Mouse (Mus musculus) cerebellum, adult (tissue): ENCODE results near the gene Tnfrsf14.

Experiments used
- ATAC-seq: cut with Nextera tagmentation; 2 replicates; pipeline ENCODE4 v1.9.2; 2017; ENCODE audit warnings: mild to moderate bottlenecking, moderate library complexity, mixed read lengths; ENCODE audit not compliant: insufficient number of reproducible peaks, low FRiP score, low TSS enrichment

Gene Tnfrsf14

DNA sequence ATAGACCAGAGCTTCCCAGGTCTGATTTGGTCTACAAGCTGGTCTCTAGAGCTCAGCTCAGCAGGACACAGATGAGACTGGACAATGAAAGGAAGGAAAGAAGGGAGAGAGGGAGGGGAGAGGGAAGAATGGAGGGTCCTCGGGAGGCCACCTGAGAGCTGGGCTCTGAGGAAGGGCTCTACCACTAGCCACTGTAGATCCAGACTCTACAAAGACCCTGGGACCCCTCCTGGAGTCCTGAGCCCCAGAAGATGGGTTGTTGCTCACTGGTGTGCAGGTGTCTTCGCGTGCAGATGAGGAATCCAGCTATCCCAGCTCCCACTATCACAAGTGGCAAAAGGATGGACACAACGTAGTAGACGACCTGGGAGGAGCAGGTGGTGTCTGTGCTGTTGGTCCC is 5.4 kb downstream of the Tnfrsf14 start:
- ATAC-seq: no peak

DNA sequence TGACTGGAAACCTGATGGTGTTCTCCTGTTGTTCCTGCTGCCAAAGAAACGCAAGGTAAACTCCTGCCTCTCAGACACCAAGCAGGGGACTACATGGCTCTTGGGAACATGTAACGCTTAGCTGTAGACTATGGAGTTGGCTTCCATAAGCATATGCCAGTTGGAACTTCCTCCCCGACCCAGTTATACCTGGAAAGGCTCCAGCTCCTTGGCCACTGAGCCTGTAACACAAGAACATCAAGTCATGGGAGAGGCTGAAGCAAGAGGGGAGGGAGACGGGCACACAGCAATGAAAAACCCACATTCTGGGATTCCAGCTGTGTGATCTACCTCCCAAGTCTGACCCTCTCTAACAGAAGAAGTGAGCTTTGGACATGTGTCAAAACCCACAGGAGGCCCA is 6.1 kb downstream of the Tnfrsf14 start:
- no peak; the same call in 1 of the 2 replicates for ATAC-seq

DNA sequence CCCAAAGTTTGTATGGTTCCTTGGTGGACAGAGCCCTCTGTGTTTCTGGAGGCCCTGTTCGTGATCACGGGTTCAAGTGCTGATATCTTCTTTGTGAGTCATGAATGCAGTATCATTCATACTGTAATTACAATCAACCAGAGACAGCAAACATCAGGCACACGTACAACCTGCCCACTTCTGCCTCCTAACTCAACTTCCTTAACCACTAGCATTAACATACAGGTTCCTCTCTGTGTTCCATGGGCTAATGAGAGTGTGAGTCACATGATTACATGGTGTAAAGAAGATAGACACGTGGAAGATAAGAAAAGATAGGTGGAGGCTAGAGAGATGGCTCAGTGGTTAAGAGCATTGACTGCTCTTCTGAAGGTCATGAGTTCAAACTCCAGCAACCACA is 11.7 kb downstream of the Tnfrsf14 start:
- no peak for ATAC-seq

DNA sequence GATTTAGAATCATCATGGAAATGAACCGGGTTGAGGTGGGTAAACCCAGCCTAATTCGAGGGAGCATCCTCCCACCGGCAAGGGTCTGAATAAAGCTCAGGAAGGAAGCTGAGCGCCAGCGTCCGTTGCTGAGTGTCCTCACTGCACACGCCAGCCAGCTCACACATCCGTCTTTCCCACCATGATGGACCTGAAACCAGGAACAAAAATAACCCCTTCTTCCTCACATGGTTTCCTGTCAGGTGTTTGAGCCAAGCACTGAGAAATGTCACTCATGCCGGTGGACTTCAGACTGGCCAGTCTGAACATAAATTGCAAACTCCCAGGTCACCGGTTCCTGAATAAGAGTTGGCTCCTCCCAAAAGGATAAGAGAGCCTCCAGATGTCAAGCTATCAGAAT is 13.1 kb downstream of the Tnfrsf14 start:
- no peak for ATAC-seq

DNA sequence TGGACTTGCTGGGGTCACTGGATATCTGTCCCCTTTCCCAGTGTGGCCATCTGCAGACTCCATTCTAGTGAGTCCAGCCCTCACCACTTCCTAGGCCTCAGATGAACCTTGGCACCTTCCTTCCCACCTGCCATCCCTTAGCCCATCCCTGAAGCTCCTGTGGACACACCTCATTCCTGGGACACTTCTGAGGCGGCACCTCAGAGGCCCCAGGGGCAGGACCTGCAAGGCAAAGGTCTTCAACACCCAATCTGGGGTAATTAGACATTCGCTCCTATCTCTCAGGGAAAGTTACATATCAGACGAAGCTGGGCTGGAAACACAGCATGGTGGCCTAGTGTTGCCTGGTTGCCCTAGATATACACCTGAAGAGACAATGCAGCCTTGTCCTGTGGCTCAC is 13.7 kb downstream of the Tnfrsf14 start:
- ATAC-seq: no peak

DNA sequence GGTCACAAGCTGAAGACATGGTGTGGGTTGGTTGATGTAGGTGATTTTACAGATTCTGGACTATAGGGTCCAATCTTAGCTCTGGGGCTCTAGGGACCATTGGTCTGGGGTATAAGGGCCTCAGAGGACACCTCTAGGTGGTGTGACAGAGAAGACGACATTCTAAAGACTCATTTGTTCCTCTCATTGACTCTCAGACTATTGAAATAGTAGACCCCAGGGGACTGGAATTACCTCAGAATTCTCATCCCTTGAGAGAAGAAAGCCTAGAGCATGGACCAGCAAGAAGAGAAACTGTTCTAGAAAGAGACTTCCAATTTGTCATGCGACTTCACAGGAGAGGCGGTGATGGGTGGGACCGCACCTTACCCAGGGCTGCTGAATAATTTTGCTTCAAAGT is 14.1 kb downstream of the Tnfrsf14 start:
- no peak for ATAC-seq

DNA sequence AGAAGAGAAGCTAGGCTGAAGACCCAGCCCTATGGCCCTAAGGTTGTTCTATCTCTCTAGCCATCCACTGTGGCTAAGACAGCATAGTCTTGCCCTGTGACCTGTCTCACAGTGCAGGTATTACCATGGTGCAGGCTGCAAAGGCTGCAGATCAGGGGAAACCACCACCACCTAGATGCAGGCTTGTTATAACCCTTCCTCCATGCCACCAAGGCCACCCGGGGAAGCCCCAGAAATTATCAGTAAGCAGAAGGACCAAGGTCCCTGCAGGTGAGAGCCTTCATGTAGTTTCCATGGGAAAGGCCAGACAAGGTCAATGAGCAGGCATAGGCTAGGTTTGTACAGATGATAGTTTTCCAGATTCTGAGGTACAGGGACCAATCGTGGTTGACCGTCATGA is 14.5 kb downstream of the Tnfrsf14 start:
- no peak for ATAC-seq

DNA sequence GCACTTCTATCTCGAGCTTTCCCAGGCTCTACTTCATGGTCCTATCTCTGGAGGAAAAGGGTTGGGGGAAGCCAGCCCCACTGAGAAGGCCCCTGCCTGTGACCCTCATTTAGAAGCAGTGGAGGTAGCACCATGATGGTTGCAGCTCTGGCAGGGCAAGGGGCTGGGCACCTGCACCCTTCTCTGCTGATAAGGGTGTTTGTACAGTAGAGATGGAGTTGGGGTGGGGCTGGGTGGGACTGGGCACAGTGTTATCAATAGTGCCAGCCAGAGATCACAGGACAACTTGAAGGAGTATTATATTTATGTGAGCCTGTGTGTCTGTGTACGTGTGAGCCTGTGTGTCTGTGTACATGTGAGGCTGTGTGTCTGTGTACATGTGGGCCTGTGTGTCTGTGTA is 16.7 kb downstream of the Tnfrsf14 start:
- no peak for ATAC-seq

DNA sequence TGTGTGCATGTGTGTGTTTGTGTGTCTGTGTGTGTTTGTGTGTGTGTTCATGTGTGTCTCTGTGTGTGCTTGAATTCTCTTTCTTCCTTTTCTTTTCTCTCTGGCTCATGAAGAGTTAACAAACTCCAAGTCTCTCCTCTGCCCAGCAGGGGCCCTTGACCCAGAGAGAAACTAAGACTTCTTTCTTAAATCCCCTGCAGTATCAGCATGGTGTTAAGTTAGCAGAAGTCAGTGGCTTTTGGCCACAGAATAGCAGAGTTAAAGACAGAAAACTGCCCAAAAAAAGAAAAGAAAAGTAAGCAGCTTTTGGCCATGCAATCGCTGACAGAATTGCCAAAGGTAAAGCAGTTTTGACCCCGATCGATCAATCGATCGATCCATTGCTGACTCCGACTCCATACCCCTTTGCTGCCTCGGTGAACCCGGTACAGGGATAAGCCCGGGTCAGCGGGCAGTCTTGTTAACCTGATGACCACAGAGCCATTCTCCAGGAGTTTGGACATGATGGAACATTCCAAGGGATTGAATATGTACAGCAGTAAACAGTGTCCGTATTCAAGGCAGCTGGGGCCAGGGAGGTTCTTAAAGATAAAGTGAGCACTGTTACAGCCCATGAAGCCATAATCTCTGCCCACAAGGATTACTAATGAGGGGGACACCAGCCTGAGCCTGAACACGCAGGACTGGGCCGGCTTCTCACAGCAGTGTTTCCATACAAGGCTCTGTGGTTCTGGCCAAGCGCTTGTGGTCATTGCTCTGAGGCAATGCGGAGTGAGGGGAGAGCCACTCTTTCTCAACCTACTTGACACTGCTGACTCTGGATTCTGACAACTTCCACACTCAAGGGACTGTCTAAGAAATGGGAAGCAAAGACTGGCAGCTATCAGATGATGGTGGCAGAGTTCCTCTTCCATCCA is 17.5 kb downstream of the Tnfrsf14 start:
- ATAC-seq: no peak

DNA sequence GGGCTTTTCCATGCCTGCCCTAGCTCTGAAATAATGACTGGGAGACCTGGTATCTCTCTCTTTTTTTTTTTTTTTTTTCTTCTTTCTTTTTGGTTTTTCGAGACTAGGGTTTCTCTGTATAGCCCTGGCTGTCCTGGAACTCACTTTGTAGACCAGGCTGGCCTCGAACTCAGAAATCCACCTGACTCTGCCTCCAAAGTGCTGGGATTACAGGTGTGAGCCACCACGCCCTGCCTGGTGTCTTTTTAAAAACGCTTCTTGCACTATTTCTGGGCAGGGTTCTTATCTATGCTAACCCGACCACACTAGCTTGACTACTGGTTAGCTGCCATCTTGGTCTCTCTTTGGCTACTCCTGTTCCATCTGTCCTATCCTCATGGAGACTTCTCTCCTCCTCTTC is 19.9 kb downstream of the Tnfrsf14 start:
- no peak for ATAC-seq

DNA sequence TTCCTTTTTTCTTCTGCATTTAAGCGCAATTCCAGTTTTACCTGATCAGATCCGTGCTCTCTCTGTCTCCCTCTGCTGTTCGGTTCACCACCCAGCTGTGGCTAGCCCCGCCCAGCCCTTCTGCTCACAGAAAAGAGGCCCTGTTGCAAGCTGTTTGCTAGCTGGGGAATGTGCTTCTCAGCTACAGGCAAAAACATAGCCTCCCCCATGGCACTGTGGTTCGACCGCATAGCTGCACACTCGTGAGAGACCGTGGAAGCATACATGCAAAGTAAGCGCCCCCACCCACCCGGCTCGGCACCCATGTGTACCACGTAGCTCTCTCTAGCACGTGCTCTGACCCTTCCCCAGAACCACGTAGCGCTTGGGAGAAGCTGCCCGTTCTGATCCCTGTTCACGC is 20.5 kb downstream of the Tnfrsf14 start:
- 0 out of 2 replicates have a peak, but pooled peaks have one; percentile 58 for ATAC-seq

DNA sequence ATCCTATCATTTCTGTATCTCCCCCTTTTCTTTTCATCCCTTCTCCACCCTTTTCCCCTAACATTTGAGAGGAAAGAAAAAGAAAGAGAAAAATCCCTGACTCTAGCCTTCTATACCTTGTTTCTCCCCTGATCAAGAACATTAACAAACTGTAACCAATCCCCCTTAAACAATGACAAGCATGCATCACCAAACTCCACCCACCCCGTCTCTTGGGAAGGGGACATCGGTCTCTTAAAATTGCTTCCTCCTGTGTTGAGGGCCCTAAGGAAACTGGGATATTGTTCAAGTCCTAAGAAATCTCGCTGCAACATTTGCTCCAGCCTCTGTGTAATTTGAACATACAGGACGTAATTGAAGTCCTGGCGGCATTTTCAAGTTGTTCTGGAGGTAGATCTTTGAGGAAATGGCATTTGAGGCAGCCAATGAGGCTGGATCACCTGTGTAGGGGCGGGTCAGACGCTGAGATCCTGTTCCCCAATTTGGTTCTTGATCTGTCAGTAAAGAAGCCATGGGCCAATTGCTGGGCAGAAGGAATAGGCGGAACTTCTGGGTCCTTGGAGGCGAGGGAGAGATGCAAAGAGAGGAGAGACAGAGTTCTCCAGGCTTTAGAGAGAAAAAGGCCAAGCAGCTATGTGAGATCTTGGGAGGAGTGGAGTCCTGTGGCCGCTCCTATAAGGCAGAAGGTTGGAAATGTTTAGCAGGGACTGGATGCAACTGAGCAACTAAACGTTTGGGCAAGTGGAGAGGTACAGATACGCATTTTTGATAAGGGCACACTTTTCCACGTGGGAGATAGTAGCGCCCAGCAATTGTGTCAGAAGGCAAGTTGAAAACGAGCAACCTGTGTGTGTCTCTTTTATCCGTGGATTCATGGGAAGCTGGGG is 23.9 kb downstream of the Tnfrsf14 start:
- ATAC-seq: peak; percentile 95

DNA sequence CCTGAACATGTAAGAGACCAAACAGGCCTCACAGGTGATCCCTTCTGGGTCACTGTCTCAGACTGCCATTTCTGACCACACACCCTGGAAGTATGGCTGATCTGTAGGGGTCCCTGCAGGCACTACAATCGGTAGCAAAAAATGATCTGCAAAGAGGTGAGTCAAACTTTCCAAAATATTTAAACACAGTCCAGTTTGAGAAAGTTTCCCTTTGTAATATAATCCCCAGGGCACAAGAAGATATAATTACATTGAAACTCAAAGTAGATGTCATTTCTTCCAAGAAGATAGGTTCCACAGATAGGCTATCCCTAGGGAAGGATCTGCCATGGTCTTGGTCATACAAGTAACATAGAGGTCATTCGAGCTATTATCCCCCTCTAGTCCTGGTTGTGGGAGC is 26.0 kb downstream of the Tnfrsf14 start:
- no peak for ATAC-seq

DNA sequence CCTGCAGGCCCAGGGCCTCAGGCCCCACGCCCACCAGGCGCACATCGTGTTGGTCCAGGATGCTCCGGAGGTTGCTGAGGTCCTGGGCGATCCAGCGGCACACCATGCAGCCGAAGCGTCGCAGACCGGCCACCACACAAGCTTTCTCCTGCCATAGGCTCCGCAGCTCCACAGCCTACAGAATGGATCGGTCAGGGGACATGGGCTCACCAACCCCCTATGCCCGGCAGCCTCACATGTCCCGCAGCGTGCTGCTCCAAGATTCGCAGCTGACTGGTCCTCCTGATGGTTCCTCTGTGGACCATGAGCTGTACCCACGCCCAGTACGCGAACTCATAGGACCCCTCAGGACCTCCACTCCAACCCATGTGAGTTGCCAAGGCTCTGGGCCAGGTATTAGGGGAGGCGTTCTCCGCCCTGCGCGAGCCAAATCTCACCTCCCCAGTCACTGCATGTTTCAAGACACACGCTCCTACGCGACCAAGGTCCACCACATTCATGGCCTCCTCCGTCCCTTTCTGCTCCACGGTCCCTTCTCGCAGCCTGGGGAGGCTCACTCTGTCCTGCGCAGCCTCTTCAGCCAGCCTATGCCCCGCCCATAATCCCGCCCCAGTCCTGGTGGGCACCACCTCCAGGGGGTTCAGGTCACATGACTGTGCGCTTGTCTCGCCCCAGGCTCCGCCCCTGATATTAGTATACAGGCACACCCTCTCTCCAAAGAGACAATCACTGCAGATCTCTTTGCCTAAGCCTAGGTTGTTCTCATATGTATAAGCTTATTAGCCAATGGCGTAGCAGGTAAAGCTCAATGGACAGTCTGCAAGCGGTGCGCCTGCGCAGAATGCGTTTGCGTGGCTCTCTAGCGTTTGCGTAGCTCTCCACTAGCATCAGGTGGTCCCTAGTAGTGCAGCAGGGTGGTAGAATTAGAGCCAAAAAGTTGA is 29.6 kb downstream of the Tnfrsf14 start, which contains the start of gene Fam213b:
Gene Fam213b, minus strand, starts transcription at position 630 of the 941 bp plus-strand sequence.
- ATAC-seq: peak; percentile 85

DNA sequence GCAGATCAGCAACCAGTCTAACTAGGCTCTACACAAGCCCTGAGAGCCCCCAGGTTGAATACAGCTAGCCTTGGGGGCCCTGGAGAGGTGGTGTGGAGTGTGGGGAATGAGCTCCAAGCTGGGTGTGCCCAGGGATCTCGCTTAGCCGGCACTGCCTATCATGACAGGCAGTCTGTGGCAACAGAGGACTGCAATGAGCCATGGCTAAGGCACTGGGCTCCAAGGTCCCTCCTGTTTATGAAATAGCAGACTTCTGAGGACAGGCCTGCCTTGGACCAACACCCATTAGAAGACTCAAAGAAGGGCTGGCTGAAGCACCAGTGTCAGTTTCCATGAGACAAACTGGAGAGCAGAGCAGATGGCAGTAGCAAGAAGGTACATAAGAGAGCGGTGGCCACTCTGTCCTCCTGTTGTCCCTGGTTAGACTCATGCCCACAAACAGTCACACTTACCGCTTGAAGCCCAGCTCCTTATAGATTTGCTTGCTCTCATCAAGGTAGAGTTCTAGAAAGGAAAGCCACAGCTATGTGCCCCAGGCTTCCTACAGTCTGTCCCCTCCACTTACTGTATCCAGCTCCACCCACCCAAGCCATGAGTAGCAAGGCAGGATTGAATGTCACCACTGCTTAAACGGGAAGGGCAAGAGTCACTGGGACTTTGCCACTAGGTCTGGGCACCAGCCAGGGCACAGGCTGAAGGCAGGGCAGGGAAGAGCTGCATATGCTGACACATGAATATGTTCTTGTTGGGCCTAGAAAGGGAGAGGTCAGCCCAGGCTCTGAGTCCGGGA is 30.5 kb downstream of the Tnfrsf14 start:
- no peak; the same call in 1 of the 2 replicates for ATAC-seq

DNA sequence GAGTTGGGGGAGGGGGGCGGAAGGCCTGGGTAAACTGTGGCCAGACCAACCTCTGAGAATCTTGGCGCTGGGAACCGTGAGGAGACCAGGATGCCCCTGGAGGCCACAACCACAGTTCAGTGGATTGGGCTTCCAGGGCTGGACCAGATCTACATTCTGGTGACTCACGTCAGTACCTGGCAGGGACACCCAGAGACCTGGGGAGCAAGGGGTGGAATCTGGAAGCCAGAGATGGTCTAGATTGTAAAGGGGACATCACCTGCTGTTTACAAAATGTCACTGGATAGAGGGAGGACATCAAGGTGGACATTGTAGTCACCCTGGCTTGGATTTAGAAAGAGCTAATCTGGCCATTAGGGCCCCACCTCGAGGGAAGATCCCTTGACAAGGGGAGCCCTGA is 32.8 kb downstream of the Tnfrsf14 start:
- no peak for ATAC-seq

DNA sequence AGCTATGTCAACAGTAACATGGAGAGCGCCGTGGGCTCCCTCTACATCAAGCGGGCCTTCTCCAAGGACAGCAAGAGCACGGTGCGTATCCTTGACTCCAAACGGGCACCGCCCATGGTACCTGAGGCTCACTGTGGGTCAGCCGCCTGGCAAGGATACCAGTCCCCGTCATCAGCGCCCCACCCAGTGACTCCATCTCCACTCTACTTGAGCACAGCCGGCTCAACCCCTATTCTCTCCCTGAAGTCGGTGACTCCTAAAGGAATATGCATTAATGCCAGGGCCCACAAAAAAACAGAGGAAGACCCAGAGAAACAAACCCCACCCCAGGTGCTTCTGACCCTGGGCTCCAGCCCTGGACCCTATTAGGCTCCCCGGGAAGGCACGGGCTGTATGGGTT is 37.5 kb downstream of the Tnfrsf14 start:
- ATAC-seq: no peak

DNA sequence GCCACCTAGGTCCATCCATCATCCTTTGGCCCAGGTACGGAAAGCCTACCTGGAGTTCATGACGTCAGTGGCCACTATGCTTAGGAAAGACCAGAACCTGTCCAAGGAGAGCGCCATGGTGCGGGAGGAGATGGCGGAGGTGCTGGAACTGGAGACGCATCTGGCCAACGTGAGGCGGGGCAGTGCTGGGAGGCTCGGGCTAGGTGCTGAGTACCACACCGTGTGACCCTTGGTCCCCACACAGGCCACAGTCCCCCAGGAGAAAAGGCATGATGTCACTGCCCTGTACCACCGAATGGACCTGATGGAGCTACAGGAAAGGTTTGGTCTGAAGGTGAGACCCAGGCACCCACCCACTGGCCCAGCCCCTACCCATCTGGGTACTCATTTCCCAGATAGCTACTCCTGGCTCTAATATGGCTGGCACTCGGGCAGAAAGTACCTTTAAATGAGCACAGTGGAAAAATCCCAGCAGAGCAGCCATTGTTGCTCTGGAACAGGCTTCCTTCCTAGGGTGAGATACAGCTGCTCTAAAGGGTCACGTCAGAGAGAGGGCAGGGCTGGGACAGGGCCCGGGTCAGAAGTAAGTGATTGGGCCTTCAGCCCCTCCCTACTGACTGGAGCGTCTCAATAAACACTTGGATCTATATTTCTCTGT is 40.6 kb downstream of the Tnfrsf14 start:
- ATAC-seq: 0 out of 2 replicates have a peak, but pooled peaks have one; percentile 1
